7 mouse cellular contexts compared by ENCODE assay signal in the genomic region with DNA sequence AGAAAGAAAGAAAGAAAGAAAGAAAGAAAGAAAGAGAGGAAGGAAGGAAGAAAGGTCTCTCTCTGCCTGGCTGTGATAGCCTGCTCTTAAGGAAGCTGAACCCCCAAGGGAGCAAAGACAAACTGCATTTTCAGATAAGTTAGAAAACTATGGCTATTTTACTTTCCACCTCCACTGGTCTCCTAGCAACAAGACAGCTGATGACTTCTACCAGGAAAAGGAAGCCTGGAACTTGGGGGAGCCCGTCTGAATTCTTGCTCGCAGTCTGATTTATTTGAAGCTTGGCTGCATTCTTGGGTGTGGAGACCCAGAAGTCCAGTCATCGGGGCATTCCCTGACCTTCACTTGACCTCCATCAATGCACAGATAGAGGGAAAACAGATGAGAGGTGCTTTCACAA.
DNase-seq lines count a peak whose midpoint lies in the region; ATAC-seq and TF ChIP-seq lines count a peak whose summit lies in the region.

No protein-coding gene starts in this region.

- no peak overlapping the region for H3K9ac ChIP-seq in lung, postnatal 0 days (replicated peaks; ENCODE audit: low read depth)
- H3K9ac ChIP-seq in liver, embryonic 12.5 days, result peak overlapping the region; percentile 0; the same call in 1 of the 2 replicates

- no peak for TF ChIP-seq EP300 in lung, postnatal 0 days (IDR thresholded peaks at IDR 0.05)

- H3K36me3 ChIP-seq in lung, postnatal 0 days (ENCODE audit: insufficient read depth, low read length), result no peaks in the 10 kb centered on the region
- H3K36me3 ChIP-seq in liver, embryonic 12.5 days, result no peaks in the 10 kb centered on the region

- H3K27ac ChIP-seq in lung, postnatal 0 days (ENCODE audit: low read length), result no peak overlapping the region
- H3K27ac ChIP-seq in liver, embryonic 12.5 days, result peak overlapping the region; percentile 58

- no peaks in the 10 kb centered on the region for H3K27me3 ChIP-seq in lung, postnatal 0 days (replicated peaks; ENCODE audit: insufficient read depth, low read length)
- 0 out of 2 replicates have a peak, but pooled peaks cover 4% of the 10 kb centered on the region for H3K27me3 ChIP-seq in liver, embryonic 12.5 days (replicated peaks)

- DNase-seq in lung, postnatal 0 days (ENCODE audit: low spot score), result peak; percentile 45
- DNase-seq in lung, postnatal 14 days, result no peak
- DNase-seq in ZHBTc4 (ENCODE audit: low read depth, low spot score), result peak; percentile 13
- DNase-seq in fibroblast of lung, adult 2 months (ENCODE audit: low read depth), result peak; percentile 33
- DNase-seq in cerebellum, adult 9-10 months, result no peak
- no peak for DNase-seq in kidney, adult 18-20 months

- WGBS in lung, postnatal 0 days, result 12% methylated on average over 3 of the region's 3 CpGs
- 10% methylated on average over 3 of the region's 3 CpGs for WGBS in liver, embryonic 12.5 days (ENCODE audit: insufficient replicate concordance)

- H3K4me1 ChIP-seq in lung, postnatal 0 days (ENCODE audit: insufficient read depth, low read depth, low read length), result no peaks in the 10 kb centered on the region
- peaks cover 54% of the 10 kb centered on the region for H3K4me1 ChIP-seq in liver, embryonic 12.5 days

- H3K4me2 ChIP-seq in lung, postnatal 0 days (replicated peaks; ENCODE audit: low read depth, low read length), result no peak overlapping the region
- H3K4me2 ChIP-seq in liver, embryonic 12.5 days, result peak overlapping the region; percentile 57

- no peaks in the 10 kb centered on the region for H3K9me3 ChIP-seq in lung, postnatal 0 days (ENCODE audit: low read length)
- H3K9me3 ChIP-seq in liver, embryonic 12.5 days (replicated peaks), result no peaks in the 10 kb centered on the region

- TF ChIP-seq CTCF in lung, postnatal 0 days (IDR thresholded peaks at IDR 0.05), result no peak

- ATAC-seq in lung, postnatal 0 days, result no peak
- ATAC-seq in liver, embryonic 12.5 days, result peak; percentile 58

- no peak overlapping the region for H3K4me3 ChIP-seq in lung, postnatal 0 days (ENCODE audit: low read depth, low read length)
- H3K4me3 ChIP-seq in liver, embryonic 12.5 days, result 0 out of 2 replicates have a peak overlapping the region, but pooled peaks have one; percentile 8

Comparison
In these comparisons a context has a peak if more than half of its experiments do, and no peak if none do; other contexts are left out.
1. DNase-seq: peak in lung, postnatal 0 days (single experiment), ZHBTc4 (single experiment) and fibroblast of lung, adult 2 months (single experiment); none in lung, postnatal 14 days (single experiment), cerebellum, adult 9-10 months (single experiment) and kidney, adult 18-20 months (single experiment).